Mouse (Mus musculus): Measurements from ENCODE around the gene Ano2.

- TF ChIP-seq CTCF (IDR thresholded peaks at IDR 0.05; ENCODE audit: extremely low read depth, insufficient read length, insufficient replicate concordance, low read depth, low read length) = no peak
- TF ChIP-seq POLR2A (IDR thresholded peaks at IDR 0.05; ENCODE audit: low read depth, low read length) = no peak
Measured at GRCm38 (mm10) chr6:125762851-125763519, 72.8 kb downstream of the Ano2 start.
